Mouse (Mus musculus): ENCODE measurements around the gene Tnni3k.

Gene Tnni3k

DNA sequence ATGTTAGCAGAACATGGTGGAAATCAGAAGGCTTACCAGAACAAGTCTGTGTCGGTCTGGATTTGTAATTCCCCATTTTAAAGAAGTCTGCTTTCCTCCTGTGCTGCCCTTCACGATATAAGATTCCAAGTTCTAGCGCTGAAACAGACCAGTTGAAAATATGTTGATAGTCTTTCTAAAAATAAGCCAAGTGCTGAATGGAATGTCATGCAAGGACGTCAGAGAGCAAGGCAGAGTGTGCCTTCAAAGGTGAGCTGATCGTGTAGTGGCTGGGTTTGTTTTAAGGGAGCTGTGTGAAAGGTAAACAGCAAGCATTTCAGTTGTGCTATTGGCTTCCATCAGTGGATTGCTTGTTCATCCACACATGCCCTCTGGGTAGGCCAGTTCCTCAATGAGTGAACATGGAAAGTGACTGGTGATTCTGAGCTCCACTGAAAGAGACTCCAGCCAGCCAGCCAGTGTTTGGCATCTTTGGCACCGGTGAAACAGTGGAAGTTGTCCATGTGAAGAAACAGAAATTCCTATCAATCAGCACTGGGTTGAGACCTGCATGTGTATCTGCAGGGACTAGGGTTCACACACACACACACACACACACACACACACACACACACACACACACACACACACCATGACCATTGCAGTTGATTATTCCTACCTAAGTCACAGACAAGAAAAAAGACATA lies at the start of gene Tnni3k:
Tnni3k (minus strand) TSS at position 177 of the 686 bp plus-strand sequence.
- DNase-seq (ENCODE audit: low spot score), result no peak

DNA sequence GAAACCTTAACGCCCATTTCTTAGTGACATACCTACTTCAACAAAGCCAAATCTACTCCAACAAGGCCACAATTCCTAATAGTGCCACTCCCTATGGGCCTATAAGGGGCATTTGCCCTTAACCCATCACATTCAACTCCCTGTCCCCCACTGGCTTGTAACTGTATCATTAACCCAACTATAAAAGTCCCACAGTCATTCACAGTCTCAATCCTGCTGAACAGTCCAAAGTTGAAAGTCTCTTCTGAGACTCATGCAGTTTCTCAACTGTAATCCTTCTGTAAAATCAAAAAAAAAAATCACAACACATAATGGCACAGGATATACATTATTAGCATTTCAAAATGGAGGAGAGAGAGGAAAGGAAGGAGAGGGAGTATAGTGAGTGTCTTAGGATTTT lies 44.1 kb upstream of the Tnni3k start:
- no peak for DNase-seq (ENCODE audit: low spot score)

GRCm38 (mm10) chr3:155093116-155093956 lies 38.1 kb upstream of the Tnni3k start, which contains the start of the genes Fpgt and Lrriq3:
Gene Fpgt (minus strand): TSS chr3:155093403.
Gene Lrriq3 (plus strand): TSS chr3:155093434.
- DNase-seq (ENCODE audit: low spot score), result peak; percentile 89

GRCm38 (mm10) chr3:155092081-155092480 lies 36.9 kb upstream of the Tnni3k start:
- DNase-seq (ENCODE audit: low spot score), result no peak

GRCm38 (mm10) chr3:155077908-155078307 lies 22.7 kb upstream of the Tnni3k start:
- no peak for DNase-seq (ENCODE audit: low spot score)

DNA sequence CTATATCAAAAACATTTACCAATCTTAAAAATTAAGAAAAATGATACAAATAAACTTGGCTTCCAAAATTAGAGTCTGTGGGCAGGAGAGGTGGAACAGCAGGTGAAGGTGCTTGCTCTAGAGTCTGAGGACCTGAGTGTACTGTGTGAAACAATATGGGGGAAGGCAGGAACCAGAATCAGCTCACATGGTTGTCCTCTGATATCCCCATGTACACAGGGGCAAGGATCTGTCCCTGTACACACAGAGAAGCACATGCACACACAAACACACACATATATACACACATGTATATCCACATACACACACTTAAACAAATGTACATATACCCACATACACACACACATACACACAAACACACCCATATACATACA lies 4.2 kb upstream of the Tnni3k start:
- DNase-seq (ENCODE audit: low spot score), result no peak

GRCm38 (mm10) chr3:155058800-155059448 lies 3.7 kb upstream of the Tnni3k start:
- no peak for DNase-seq (ENCODE audit: low spot score)

- DNase-seq (ENCODE audit: low spot score), result no peak
Observed at GRCm38 (mm10) chr3:155057566-155057965, 2.4 kb upstream of the Tnni3k start.

DNA sequence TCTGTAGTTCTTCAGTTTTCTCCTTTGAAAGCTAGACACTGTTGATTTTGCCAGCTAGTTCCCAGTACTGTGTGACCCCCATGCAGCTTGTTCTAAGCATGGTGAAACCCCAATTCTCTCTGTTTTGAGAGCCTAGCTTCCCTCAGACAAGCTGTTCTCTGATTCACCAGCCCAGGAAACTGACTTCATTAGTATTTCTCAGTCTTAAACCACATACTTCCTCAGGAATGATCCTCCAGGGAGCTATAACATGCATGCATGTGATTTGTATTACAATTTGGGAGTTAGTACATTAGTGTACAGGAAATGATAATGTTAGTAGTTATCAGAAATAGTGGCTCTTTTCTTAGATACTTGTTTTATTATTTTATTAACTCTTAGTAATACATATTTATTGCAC lies 1.4 kb upstream of the Tnni3k start:
- no peak for DNase-seq (ENCODE audit: low spot score)

GRCm38 (mm10) chr3:155053189-155053588 lies 2.0 kb downstream of the Tnni3k start:
- no peak for DNase-seq (ENCODE audit: low spot score)

DNA sequence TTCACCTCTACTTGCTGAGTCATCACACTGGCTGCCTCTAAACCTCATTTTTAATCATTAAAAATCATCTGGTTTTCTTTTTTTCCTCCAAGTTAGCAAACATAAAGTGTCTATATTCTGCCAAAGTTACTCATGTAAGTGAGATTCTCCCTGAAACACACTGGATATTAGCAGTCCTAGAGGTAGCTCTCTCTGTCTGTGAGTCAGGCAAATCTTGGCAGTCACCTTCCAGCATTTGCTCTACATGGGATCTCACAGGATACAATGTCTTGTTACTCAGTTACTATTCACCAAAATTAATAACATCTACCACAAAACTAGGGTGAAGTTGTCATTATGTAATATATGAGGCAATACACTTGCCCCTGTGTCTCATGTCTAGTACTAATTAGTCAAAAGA lies 3.2 kb downstream of the Tnni3k start:
- no peak for DNase-seq (ENCODE audit: low spot score)

DNA sequence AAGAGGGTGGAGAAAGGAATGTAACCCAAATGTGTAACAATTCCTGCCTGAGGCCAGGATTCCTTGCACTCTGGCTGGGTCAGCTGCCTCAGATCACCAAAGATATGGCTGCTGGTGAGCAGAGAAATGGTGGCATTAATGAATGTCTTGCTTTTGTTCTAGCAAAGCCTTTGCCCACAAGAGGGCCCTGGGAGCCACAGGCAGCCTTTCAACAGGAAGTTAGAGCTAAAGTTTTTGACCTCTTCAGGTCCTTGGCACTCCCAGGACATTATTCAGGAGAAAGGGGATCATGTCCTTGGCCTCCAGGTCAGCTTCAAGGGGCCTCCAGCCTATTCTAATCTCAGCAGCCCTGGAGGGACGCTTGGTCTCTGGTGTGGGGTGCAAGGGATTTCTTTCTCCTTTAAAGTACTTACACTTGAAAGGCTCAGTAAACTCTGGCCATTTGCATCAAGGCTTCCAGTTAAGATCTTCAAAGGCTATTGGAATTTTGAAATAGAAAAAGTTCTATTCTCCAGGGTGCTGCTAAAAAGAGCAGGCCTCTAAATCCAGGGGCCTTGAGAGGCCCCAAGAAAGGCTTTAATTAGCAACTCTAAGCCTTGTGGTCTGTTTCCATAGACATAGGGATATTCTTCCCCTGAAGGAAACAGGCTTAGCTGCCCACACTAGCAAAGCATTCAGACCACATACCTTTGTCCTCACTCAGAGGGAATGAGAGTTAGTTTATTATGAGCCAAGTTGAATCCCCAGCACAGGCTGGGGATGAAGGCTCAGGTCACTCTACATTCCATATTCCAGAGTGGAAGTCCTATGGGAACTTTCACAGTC lies 16.0 kb downstream of the Tnni3k start:
- DNase-seq (ENCODE audit: low spot score), result no peak

DNA sequence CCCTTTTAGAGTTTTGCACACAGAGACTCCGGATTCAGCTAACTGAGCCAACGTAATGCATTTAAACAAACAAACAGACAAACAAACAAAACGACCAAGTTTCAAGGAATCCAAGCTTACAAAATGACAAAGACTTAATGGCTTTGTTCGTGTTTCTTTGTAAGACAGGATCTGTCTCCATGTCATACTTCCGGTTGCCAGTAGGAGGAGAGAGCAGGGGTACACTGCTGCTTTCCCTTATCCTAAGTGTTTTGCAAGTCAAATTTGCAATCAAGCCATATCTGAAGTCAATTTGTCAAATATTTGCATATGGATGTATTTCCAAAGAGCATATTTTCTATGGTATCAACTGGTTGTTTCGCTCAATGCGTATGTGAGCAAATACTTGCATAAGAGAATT lies 20.9 kb downstream of the Tnni3k start:
- no peak for DNase-seq (ENCODE audit: low spot score)

DNA sequence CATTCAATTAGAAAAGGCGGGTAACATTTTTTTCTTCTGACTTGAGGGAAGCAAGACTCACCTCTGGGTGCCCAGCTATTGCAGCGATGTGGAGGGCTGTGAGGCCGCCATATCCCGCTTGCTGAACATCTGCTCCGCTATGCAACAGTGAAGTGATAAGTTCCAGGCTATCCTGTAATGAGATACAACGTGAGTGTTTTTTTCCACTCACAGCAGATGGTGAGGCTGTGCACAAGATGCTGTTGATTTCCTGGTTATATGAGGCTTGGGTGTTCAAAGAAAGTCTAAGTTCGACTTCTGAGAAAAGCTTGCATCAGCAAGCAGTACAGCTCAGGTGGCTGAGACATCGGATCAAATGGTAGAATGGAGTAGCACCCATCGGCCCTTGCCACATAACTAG lies 25.0 kb downstream of the Tnni3k start:
- no peak for DNase-seq (ENCODE audit: low spot score)

DNA sequence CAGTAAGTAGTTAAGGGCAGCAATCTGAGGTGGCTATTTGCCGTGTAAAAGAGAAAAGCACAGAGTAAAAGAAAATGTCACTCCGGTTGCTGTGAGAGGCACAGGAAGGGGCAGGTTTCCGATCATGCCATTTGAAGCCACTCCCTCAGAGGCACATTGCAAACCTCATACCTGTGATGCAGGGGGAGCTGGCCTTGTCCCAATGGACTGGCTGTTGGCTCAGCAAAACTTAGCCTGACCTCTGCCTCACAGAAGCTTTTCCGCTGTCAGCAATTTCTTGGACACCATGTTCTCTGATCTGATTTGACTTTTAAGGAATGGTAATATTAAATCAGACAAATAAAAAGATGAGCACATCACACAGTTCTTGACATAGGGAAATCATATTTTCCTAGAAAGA lies 52.4 kb downstream of the Tnni3k start:
- DNase-seq (ENCODE audit: low spot score), result no peak

DNA sequence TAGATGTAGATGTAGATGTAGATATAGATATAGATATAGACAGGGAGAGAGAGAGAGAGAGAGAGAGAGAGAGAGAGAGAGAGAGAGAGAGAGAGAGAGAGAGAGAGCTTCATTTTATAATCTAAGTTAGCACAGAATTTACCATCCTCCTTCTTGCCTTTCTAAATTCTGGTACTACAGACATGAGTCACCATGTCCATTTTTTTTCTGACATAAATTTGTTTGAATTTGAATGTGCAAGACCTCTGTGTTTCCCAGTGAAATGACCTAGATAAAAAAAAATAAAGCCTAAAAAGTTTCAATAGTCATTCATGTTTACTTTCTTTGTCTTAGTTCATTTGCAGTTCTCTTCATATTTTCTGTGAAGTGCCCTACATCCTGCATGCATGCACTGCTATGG lies 54.2 kb downstream of the Tnni3k start:
- no peak for DNase-seq (ENCODE audit: low spot score)

DNA sequence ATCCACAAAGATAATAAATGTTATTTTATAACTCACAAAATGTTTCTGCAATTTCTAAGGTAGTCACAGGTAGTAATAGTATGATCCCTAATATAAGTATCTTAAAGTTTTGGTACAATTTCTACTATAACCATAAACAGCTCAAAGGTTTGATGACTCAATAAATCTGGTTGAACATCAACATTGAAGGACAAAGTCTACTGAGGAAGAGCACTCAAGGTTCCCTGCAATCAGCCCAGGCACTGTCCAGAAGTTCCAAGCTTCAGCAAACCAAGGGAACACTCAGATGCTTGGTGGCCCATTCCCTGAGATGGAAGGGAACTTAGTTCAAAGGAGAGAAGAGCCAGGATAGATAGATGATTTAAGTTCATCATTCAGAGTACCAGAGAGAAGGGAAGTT lies 62.5 kb downstream of the Tnni3k start:
- DNase-seq (ENCODE audit: low spot score), result no peak

GRCm38 (mm10) chr3:154979101-154979500 lies 76.1 kb downstream of the Tnni3k start:
- no peak for DNase-seq (ENCODE audit: low spot score)

DNA sequence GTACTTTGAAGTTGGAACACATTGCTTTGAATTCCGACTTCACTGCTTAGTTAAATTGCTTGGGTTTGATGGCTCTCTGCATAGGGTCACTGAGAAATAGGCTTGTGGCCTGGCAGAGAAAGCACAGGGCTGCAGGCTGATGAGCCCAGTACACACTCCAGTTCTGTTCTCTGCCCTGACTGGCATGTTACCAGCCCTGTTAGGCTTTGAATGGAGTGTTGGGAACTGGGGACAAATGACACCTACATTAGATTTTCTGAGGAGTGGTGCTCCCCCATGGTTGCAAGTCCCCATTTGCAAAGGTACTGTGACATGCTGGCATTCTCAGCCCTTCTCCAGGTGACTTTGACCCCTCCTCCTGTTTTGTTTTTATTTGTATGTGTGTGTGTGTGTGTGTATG lies 83.6 kb downstream of the Tnni3k start:
- no peak for DNase-seq (ENCODE audit: low spot score)

GRCm38 (mm10) chr3:154970981-154971380 lies 84.2 kb downstream of the Tnni3k start:
- no peak for DNase-seq (ENCODE audit: low spot score)

- DNase-seq (ENCODE audit: low spot score), result no peak
Observed at GRCm38 (mm10) chr3:154961284-154961683, 93.9 kb downstream of the Tnni3k start.

DNA sequence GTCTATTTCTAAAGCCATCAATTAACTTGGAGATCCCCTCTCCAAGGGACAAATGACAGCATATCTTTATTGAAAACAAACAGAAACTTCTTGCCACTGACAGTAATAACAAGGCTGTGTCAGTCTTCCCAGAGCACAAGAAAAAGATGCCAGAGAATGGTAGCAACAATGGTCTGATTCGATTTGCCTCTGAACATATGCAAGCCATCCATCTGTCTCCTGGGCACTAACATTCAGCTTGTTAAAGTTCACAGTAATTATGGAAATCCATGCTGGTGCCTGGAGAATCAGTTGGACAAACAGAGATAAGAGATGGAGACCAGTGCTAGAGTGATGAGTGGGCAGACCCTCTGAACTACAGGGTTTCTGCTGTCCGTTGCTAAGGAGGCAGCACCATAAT lies 102.1 kb downstream of the Tnni3k start:
- no peak for DNase-seq (ENCODE audit: low spot score)
